Mouse (Mus musculus): Measurements from ENCODE around the gene Thoc5.

- TF ChIP-seq CTCF (IDR thresholded peaks at IDR 0.05; ENCODE audit: extremely low read depth, insufficient read depth, low read length): no peak
- peak; percentile 40; the same call in 1 of the 2 replicates for TF ChIP-seq POLR2A (IDR thresholded peaks at IDR 0.05; ENCODE audit: extremely low read depth, insufficient read depth, low read length)
These were observed 45.7 kb upstream of the Thoc5 start, which contains the start of gene Nf2 for GRCm38 (mm10) chr11:4849258-4849943.

Measured in cortical plate, adult 2 months (tissue).